Mouse (Mus musculus) ovary, postnatal 36 days (tissue): ENCODE measurements around the gene Vmp1.

Source experiments
- DNase-seq: peaks from one replicate; pipeline ENCODE4 v3.0.0; 2022; ENCODE audit warnings: low spot score, mixed read lengths

The Vmp1 gene

GRCm38 (mm10) chr11:86558258-86558657 is 125.4 kb downstream of the Vmp1 start:
- DNase-seq: no peak

- DNase-seq: no peak
Measured at GRCm38 (mm10) chr11:86553525-86553924, 130.1 kb downstream of the Vmp1 start.

- DNase-seq: no peak
Measured at GRCm38 (mm10) chr11:86547412-86547811, 136.2 kb downstream of the Vmp1 start.

- DNase-seq: no peak
Measured at GRCm38 (mm10) chr11:86545556-86545955, 138.1 kb downstream of the Vmp1 start.

- peak; percentile 98 for DNase-seq
Measured at GRCm38 (mm10) chr11:86544639-86545299, 138.9 kb downstream of the Vmp1 start, which contains the start of the genes Rps6kb1 and Tubd1. Gene Rps6kb1, minus strand, starts transcription at chr11:86544805. Gene Tubd1, plus strand, starts transcription at chr11:86544991.

- no peak for DNase-seq
Measured at GRCm38 (mm10) chr11:86543960-86544638, 139.5 kb downstream of the Vmp1 start.

- no peak for DNase-seq
Measured at GRCm38 (mm10) chr11:86542851-86543250, 140.8 kb downstream of the Vmp1 start.

- no peak for DNase-seq
Measured at GRCm38 (mm10) chr11:86540476-86540845, 143.2 kb downstream of the Vmp1 start.

GRCm38 (mm10) chr11:86539716-86540475 is 143.7 kb downstream of the Vmp1 start:
- no peak for DNase-seq

GRCm38 (mm10) chr11:86538786-86539185 is 144.8 kb downstream of the Vmp1 start:
- DNase-seq: no peak

- no peak for DNase-seq
Measured at GRCm38 (mm10) chr11:86534201-86534910, 149.3 kb downstream of the Vmp1 start.
